Mouse (Mus musculus) midbrain, postnatal 0 days (tissue): ENCODE measurements around the gene Polg. TPM values are rescaled to one million over a fixed set of nuclear protein-coding genes. Genes with fewer than 3 reads are reported as not detected.
A peak's percentile ranks its signal among the peaks of the same experiment; 100 is the strongest.

Source experiments
- ATAC-seq: fragments of 200-750 bp; cut with Nextera tagmentation; 2 replicates; pipeline ENCODE4 v1.8.0; 2017; ENCODE audit warnings: moderate number of reproducible peaks, mild to moderate bottlenecking, moderate TSS enrichment, moderate library complexity; ENCODE audit not compliant: low FRiP score
- DNase-seq: peaks from one replicate; pipeline ENCODE4 v3.0.0-alpha.2; 2015; ENCODE audit warnings: low spot score
- H3K27ac ChIP-seq: fragments of 300-500 bp; sonication (generic); 2 replicates; pipeline ENCODE4 v1.5.1; 2014; ENCODE audit warnings: low read depth, mild to moderate bottlenecking, low read length, mixed read lengths
- H3K27me3 ChIP-seq: fragments of 300-500 bp; sonication (generic); 2 replicates; pipeline ENCODE4 v1.6.1; 2014; ENCODE audit warnings: low read length, control low read depth, mixed read lengths; ENCODE audit not compliant: insufficient read depth
- H3K36me3 ChIP-seq: fragments of 300-500 bp; sonication (generic); 2 replicates; pipeline ENCODE4 v1.6.1; 2014; ENCODE audit warnings: low read length, control low read depth, mixed read lengths; ENCODE audit not compliant: insufficient read depth
- H3K4me1 ChIP-seq: fragments of 300-500 bp; sonication (generic); 2 replicates; pipeline ENCODE4 v1.6.1; 2014; ENCODE audit warnings: mild to moderate bottlenecking, control low read depth, antibody characterized with exemption, low read length, mixed read lengths; ENCODE audit not compliant: insufficient read depth
- H3K4me2 ChIP-seq: fragments of 300-500 bp; sonication (generic); 2 replicates; pipeline ENCODE4 v1.6.1; 2014; ENCODE audit warnings: low read depth, mild to moderate bottlenecking, low read length, mixed read lengths; ENCODE audit not compliant: poor library complexity, severe bottlenecking
- H3K4me3 ChIP-seq: fragments of 300-500 bp; sonication (generic); 2 replicates; pipeline ENCODE4 v1.5.1; 2014; ENCODE audit warnings: low read depth, mild to moderate bottlenecking, low read length, moderate library complexity
- H3K9ac ChIP-seq: fragments of 300-500 bp; sonication (generic); replicated peaks from 2 replicates; pipeline ENCODE4 v1.6.1; 2014; ENCODE audit warnings: mild to moderate bottlenecking, low read length, moderate library complexity, mixed read lengths; ENCODE audit not compliant: poor library complexity, severe bottlenecking
- H3K9me3 ChIP-seq: fragments of 300-500 bp; sonication (generic); 2 replicates; pipeline ENCODE4 v1.6.1; 2016; ENCODE audit warnings: low read length, control low read depth
- CTCF ChIP-seq: IDR thresholded peaks from 2 replicates; pipeline ENCODE4 v1.5.1; 2016; ENCODE audit warnings: antibody characterized with exemption, mild to moderate bottlenecking
- WGBS: fragments of 180-500 bp; shearing (Covaris S2); extraction: QIAGEN DNeasy Blood & Tissue Kit; methylation state at CpG from one replicate; pipeline ENCODE4 v1.1.7; 2014; 5-methylcytosine and 5-hydroxymethylcytosine counted together
- polyA plus RNA-seq: library from polyadenylated mRNA; unstranded; fragments of >200 nt; fragmentation: Nextera tagmentation; extraction: Ambion mirVana; gene quantifications from 2 replicates; pipeline ENCODE4 v1.2.1, GENCODE M21; 2015
- total RNA-seq: library from RNA; depleted of rRNA; stranded (reverse); fragments of >200 nt; gene quantifications from 2 replicates; pipeline ENCODE4 v1.2.3, GENCODE M21; 2014

The Polg gene
- total and polyA plus RNA-seq, 2 experiments from 2014 or later, result 18.6 to 46.5 TPM

- peak overlapping the region; percentile 96 for H3K9ac ChIP-seq
- WGBS, result 3% methylated on average over 79 of the region's 79 CpGs
- H3K27me3 ChIP-seq, result peaks cover 15% of the 10 kb centered on the region
- H3K9me3 ChIP-seq, result no peaks in the 10 kb centered on the region
- peak overlapping the region; percentile 78 for H3K4me3 ChIP-seq
- 0 out of 2 replicates have a peak, but pooled peaks cover 5% of the 10 kb centered on the region for H3K4me1 ChIP-seq
- DNase-seq, result peak; percentile 73
- H3K27ac ChIP-seq, result peak overlapping the region; percentile 85
- peak overlapping the region; percentile 90 for H3K4me2 ChIP-seq
- ATAC-seq, result no peak
- TF ChIP-seq CTCF, result no peak
- H3K36me3 ChIP-seq, result 0 out of 2 replicates have a peak, but pooled peaks cover 2% of the 10 kb centered on the region
These were observed 42.4 kb upstream of the Polg start for GRCm38 (mm10) chr7:79508280-79509234.

GRCm38 (mm10) chr7:79507756-79508155 lies 41.6 kb upstream of the Polg start:
- H3K9ac ChIP-seq, result peak overlapping the region; percentile 96
- no peak for ATAC-seq
- H3K36me3 ChIP-seq, result 0 out of 2 replicates have a peak, but pooled peaks cover 2% of the 10 kb centered on the region
- peak overlapping the region; percentile 78 for H3K4me3 ChIP-seq
- H3K27me3 ChIP-seq, result peaks cover 19% of the 10 kb centered on the region
- no peak for DNase-seq
- TF ChIP-seq CTCF, result no peak
- H3K4me1 ChIP-seq, result peaks cover 5% of the 10 kb centered on the region; the same call in 1 of the 2 replicates
- peak overlapping the region; percentile 85 for H3K27ac ChIP-seq
- peak overlapping the region; percentile 90 for H3K4me2 ChIP-seq
- WGBS, result 36% methylated on average over 1 of the region's 1 CpGs
- H3K9me3 ChIP-seq, result no peaks in the 10 kb centered on the region

- Histone ChIP-seq H3K4me1 (peaks cover 5% of the 10 kb centered on the region; the same call in 1 of the 2 replicates), H3K4me3 (peak overlapping the region; percentile 78), H3K9ac (peak overlapping the region; percentile 96), H3K4me2 (peak overlapping the region; percentile 90), H3K27me3 (peaks cover 21% of the 10 kb centered on the region; the same call in 1 of the 2 replicates), H3K9me3 (no peaks in the 10 kb centered on the region), H3K36me3 (0 out of 2 replicates have a peak, but pooled peaks cover 2% of the 10 kb centered on the region), H3K27ac (peak overlapping the region; percentile 85)
- DNase-seq (peak; percentile 51), ATAC-seq (no peak)
- WGBS, result 13% methylated on average over 11 of the region's 11 CpGs
- no peak for TF ChIP-seq CTCF
These were observed 41.0 kb upstream of the Polg start for GRCm38 (mm10) chr7:79507101-79507705.

GRCm38 (mm10) chr7:79506531-79507090 lies 40.4 kb upstream of the Polg start:
- Histone ChIP-seq H3K27ac (peak overlapping the region; percentile 85), H3K9me3 (no peaks in the 10 kb centered on the region), H3K4me1 (peaks cover 7% of the 10 kb centered on the region; the same call in 1 of the 2 replicates), H3K4me2 (peak overlapping the region; percentile 90), H3K9ac (peak overlapping the region; percentile 96), H3K27me3 (peaks cover 21% of the 10 kb centered on the region; the same call in 1 of the 2 replicates), H3K4me3 (peak overlapping the region; percentile 78), H3K36me3 (no peaks in the 10 kb centered on the region)
- ATAC-seq, result no peak
- TF ChIP-seq CTCF, result no peak
- DNase-seq, result peak; percentile 38
- 6% methylated on average over 6 of the region's 6 CpGs for WGBS

GRCm38 (mm10) chr7:79505876-79506530 lies 39.8 kb upstream of the Polg start:
- H3K9me3 ChIP-seq, result no peaks in the 10 kb centered on the region
- H3K4me3 ChIP-seq, result peak overlapping the region; percentile 78
- no peaks in the 10 kb centered on the region for H3K36me3 ChIP-seq
- peak; percentile 80 for DNase-seq
- H3K4me2 ChIP-seq, result peak overlapping the region; percentile 90
- peaks cover 21% of the 10 kb centered on the region; the same call in 1 of the 2 replicates for H3K27me3 ChIP-seq
- peak overlapping the region; percentile 96 for H3K9ac ChIP-seq
- WGBS, result 1% methylated on average over 28 of the region's 28 CpGs
- H3K4me1 ChIP-seq, result peaks cover 11% of the 10 kb centered on the region; the same call in 1 of the 2 replicates
- TF ChIP-seq CTCF, result no peak
- peak; percentile 39; the same call in 1 of the 2 replicates for ATAC-seq
- peak overlapping the region; percentile 85 for H3K27ac ChIP-seq
